Mouse (Mus musculus) liver, embryonic 14.5 days (tissue): Measurements from ENCODE around the gene Mark4. TPM values are rescaled to one million over a fixed set of nuclear protein-coding genes. Genes with fewer than 3 reads are reported as not detected.

Experiments used
- ATAC-seq: fragments of 200-750 bp; cut with Nextera tagmentation; 2 replicates; pipeline ENCODE4 v1.8.0; 2017; ENCODE audit warnings: moderate number of reproducible peaks, mild to moderate bottlenecking, moderate library complexity; ENCODE audit not compliant: insufficient read depth
- DNase-seq, 3 experiments: peaks; one replicate each; pipeline ENCODE4 v3.0.0-alpha.2; 2012 to 2013; ENCODE audit warnings: low read depth in 3 of 3, low spot score in 3 of 3
- H3K27ac ChIP-seq: fragments of 300-500 bp; sonication (generic); 2 replicates; pipeline ENCODE4 v1.5.1; 2014; ENCODE audit warnings: moderate library complexity, mild to moderate bottlenecking, control low read depth, inconsistent platforms
- H3K27me3 ChIP-seq: fragments of 300-500 bp; sonication (generic); 2 replicates; pipeline ENCODE4 v1.6.1; 2014; ENCODE audit warnings: mild to moderate bottlenecking, low read length, moderate library complexity; ENCODE audit not compliant: control insufficient read depth, insufficient read depth
- H3K36me3 ChIP-seq: fragments of 300-500 bp; sonication (generic); replicated peaks from 2 replicates; pipeline ENCODE4 v1.6.1; 2014; ENCODE audit warnings: low read depth; ENCODE audit not compliant: control insufficient read depth, insufficient read depth
- H3K4me1 ChIP-seq, 2 experiments: fragments of 200-500 bp in 1 of 2; fragments of 300-500 bp in 1 of 2; sonication (generic) in 1 of 2; replicated peaks; 2 replicates each; pipeline ENCODE4 v1.6.1; 2012 to 2014; ENCODE audit warnings: antibody characterized with exemption in 1 of 2, inconsistent platforms in 1 of 2, low read length in 1 of 2; ENCODE audit not compliant: control insufficient read depth in 2 of 2, insufficient read depth in 2 of 2
- H3K4me2 ChIP-seq: fragments of 300-500 bp; sonication (generic); 2 replicates; pipeline ENCODE4 v1.6.1; 2014; ENCODE audit warnings: low read depth, mild to moderate bottlenecking, control low read depth, moderate library complexity
- H3K4me3 ChIP-seq, 2 experiments: fragments of 200-500 bp in 1 of 2; fragments of 300-500 bp in 1 of 2; sonication (generic) in 1 of 2; 2 replicates each; pipeline ENCODE4 v1.5.1; 2012 to 2014; ENCODE audit warnings: low read depth in 2 of 2, low read length in 2 of 2, mild to moderate bottlenecking in 2 of 2, control low read depth in 1 of 2, inconsistent platforms in 1 of 2, moderate library complexity in 1 of 2; ENCODE audit not compliant: insufficient read depth in 1 of 2
- H3K9ac ChIP-seq: fragments of 300-500 bp; sonication (generic); replicated peaks from 2 replicates; pipeline ENCODE4 v1.6.1; 2014; ENCODE audit warnings: mild to moderate bottlenecking, control low read depth, moderate library complexity
- H3K9me3 ChIP-seq: fragments of 300-500 bp; sonication (generic); 2 replicates; pipeline ENCODE4 v1.6.1; 2016; ENCODE audit warnings: low read length, mixed read lengths; ENCODE audit not compliant: control insufficient read depth
- CTCF ChIP-seq: IDR thresholded peaks from 2 replicates; pipeline ENCODE4 v1.5.1; 2016; ENCODE audit warnings: antibody characterized with exemption, low read depth, control low read depth
- EP300 ChIP-seq: IDR thresholded peaks from 2 replicates; pipeline ENCODE4 v1.6.1; 2016; ENCODE audit warnings: antibody characterized with exemption, low read depth
- WGBS: fragments of 180-500 bp; shearing (Covaris S2); extraction: QIAGEN DNeasy Blood & Tissue Kit; methylation state at CpG from one replicate; pipeline ENCODE4 v1.1.7; 2014; ENCODE audit not compliant: insufficient replicate concordance; 5-methylcytosine and 5-hydroxymethylcytosine counted together
- polyA plus RNA-seq, 2 experiments: library from polyadenylated mRNA; depleted of rRNA in 1 of 2; stranded (reverse) in 1 of 2; unstranded in 1 of 2; fragments of >200 nt; fragmentation: Nextera tagmentation in 1 of 2; extraction: Ambion mirVana in 1 of 2; gene quantifications; 2 replicates each; pipeline versions ENCODE4 v1.2.1 to v1.2.3; 2012 to 2014

Gene Mark4
- polyA plus RNA-seq, 2 experiments = 0.80 to 2.5 TPM

- Histone ChIP-seq H3K4me3 (no peak overlapping the region), H3K9me3 (no peaks in the 10 kb centered on the region), H3K4me1 (peaks cover 0 to 7% of the 10 kb centered on the region in 2 experiments; a peak in 3 of 4 replicates), H3K4me2 (no peak overlapping the region), H3K27ac (no peak overlapping the region), H3K27me3 (peaks cover 17% of the 10 kb centered on the region), H3K9ac (no peak overlapping the region), H3K36me3 (no peaks in the 10 kb centered on the region)
- DNase-seq (no peak), ATAC-seq (no peak)
- TF ChIP-seq EP300 (no peak), CTCF (no peak)
- 51% methylated on average over 4 of the region's 4 CpGs for WGBS
Observed at GRCm38 (mm10) chr7:19424051-19424450, 34.6 kb downstream of the Mark4 start.

- H3K36me3 ChIP-seq = no peaks in the 10 kb centered on the region
- WGBS = 64% methylated on average over 3 of the region's 3 CpGs
- H3K9ac ChIP-seq = no peak overlapping the region
- H3K9me3 ChIP-seq = no peaks in the 10 kb centered on the region
- TF ChIP-seq EP300 = no peak
- no peak for TF ChIP-seq CTCF
- no peak overlapping the region for H3K27ac ChIP-seq
- no peak overlapping the region for H3K4me2 ChIP-seq
- H3K27me3 ChIP-seq = peaks cover 18% of the 10 kb centered on the region
- H3K4me1 ChIP-seq = peaks cover 0 to 7% of the 10 kb centered on the region in 2 experiments; a peak in 3 of 4 replicates
- no peak overlapping the region for H3K4me3 ChIP-seq
- ATAC-seq (no peak), DNase-seq (no peak)
Observed at GRCm38 (mm10) chr7:19423083-19423482, 35.5 kb downstream of the Mark4 start.

GRCm38 (mm10) chr7:19420821-19421636, 37.6 kb downstream of the Mark4 start:
- no peak overlapping the region for H3K9ac ChIP-seq
- H3K9me3 ChIP-seq = no peaks in the 10 kb centered on the region
- no peak overlapping the region for H3K27ac ChIP-seq
- H3K4me2 ChIP-seq = peak overlapping the region; percentile 62
- ATAC-seq (peak; percentile 90), DNase-seq (peak; percentile 66 to 75 (median 70))
- H3K4me3 ChIP-seq = peak overlapping the region; percentile 12 to 26; a peak in 3 of 4 replicates
- 11% methylated on average over 43 of the region's 43 CpGs for WGBS
- TF ChIP-seq EP300 (no peak), CTCF (no peak)
- peaks cover 0 to 7% of the 10 kb centered on the region in 2 experiments; a peak in 3 of 4 replicates for H3K4me1 ChIP-seq
- H3K36me3 ChIP-seq = no peaks in the 10 kb centered on the region
- H3K27me3 ChIP-seq = peaks cover 18% of the 10 kb centered on the region

DNA sequence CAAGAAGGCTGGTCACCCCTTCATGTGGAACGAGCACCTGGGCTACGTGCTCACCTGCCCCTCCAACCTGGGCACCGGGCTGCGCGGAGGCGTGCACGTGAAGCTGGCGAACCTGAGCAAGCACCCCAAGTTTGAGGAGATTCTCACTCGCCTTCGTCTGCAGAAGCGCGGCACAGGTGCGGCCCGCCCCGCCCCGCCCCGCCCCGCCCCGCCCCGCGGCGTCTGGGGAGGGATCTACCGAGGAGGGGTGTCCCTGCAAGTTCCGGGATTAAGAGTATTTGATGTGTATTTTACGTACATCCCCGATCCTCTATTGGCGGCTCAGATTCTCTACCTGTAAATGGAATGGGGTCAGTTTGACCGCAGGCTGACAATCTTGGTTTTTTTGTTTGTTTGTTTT, 38.5 kb downstream of the Mark4 start:
- Histone ChIP-seq H3K27ac (no peak overlapping the region), H3K27me3 (peaks cover 18% of the 10 kb centered on the region), H3K9me3 (no peaks in the 10 kb centered on the region), H3K4me1 (peaks cover 0 to 7% of the 10 kb centered on the region in 2 experiments; a peak in 3 of 4 replicates), H3K4me3 (no peak overlapping the region), H3K9ac (no peak overlapping the region), H3K4me2 (no peak overlapping the region; the same call in 1 of the 2 replicates), H3K36me3 (no peaks in the 10 kb centered on the region)
- TF ChIP-seq EP300 (no peak), CTCF (no peak)
- 6% methylated on average over 28 of the region's 28 CpGs for WGBS
- no peak for DNase-seq
- no peak for ATAC-seq

GRCm38 (mm10) chr7:19416590-19416989, 42.0 kb downstream of the Mark4 start:
- no peak for DNase-seq
- H3K9ac ChIP-seq = no peak overlapping the region
- H3K27ac ChIP-seq = no peak overlapping the region
- WGBS = 37% methylated on average over 15 of the region's 15 CpGs
- H3K4me3 ChIP-seq = no peak overlapping the region
- peaks cover 18% of the 10 kb centered on the region for H3K27me3 ChIP-seq
- TF ChIP-seq CTCF (no peak), EP300 (no peak)
- H3K36me3 ChIP-seq = no peaks in the 10 kb centered on the region
- no peak for ATAC-seq
- no peak overlapping the region for H3K4me2 ChIP-seq
- no peaks in the 10 kb centered on the region for H3K9me3 ChIP-seq
- H3K4me1 ChIP-seq = peaks cover 0 to 7% of the 10 kb centered on the region in 2 experiments; a peak in 3 of 4 replicates
